Mouse (Mus musculus) kidney, adult 11 months (tissue): Measurements from ENCODE around the gene Ppp1r27.
A peak's percentile ranks its signal among the peaks of the same experiment; 100 is the strongest.
"Not testable (repeated sequence)": the region's sequence is repeated elsewhere in the genome, so short reads cannot be mapped to it uniquely, and the experiment has no call there.

Experiments used
- DNase-seq: peaks from one replicate; pipeline ENCODE4 v3.0.0; 2022

Ppp1r27 gene

GRCm38 (mm10) chr11:120542376-120542775, 8.6 kb downstream of the Ppp1r27 start:
- peak; percentile 46 for DNase-seq

DNA sequence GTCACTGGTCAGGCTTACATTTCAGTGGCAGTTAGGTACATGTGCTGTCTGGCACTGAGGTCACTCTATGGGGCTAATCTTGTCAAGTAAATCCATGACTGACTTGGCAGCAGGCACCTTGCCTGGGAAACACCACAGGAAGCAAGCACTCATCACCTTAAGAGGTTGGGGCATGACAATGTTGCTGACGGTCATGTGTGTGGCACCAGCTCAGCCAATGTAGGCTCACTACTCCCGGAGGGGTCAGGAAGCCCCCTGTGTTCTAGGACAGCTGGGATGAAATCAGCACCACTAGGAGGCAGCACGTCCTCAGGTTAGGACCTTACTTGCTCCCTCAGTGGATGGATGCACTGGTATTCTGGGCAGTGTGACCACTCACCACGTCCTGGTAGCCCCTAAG, 9.0 kb downstream of the Ppp1r27 start:
- peak; percentile 52 for DNase-seq

DNA sequence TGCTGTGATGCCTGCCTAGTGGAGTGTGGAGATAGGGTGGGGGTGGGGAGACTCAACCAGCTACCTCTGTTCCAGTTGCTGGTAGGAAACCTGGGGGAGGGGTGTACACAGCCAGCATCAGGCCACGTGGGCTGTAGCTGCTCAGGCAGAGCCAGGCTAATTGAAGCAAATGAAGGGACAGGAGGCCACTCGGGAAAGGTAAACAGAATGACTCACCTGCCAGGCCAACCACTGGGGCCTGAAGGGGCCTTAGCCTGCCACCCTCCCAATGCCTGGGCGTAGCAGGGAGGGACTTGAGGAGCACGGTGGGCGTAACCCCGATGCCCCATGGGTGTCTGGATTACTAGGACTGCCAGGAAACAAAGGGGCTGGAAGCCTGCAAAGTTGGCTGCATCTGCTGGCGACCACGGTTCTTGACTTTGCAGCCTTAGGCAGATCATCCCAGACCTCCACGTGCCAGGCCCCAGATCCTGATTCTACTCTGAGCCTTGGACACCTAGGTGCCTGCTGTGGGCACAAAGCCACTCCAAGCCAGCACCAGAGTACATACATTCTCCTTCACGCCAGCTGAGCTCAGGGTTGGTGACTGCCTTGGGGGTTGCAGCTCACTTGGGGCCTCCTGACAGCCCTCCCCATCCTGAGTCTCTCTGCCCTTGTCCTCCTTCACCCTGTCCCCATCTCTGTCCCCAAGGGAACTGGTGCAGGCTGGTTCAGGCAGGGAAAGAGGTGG, 11.5 kb downstream of the Ppp1r27 start:
- DNase-seq = peak; percentile 93

GRCm38 (mm10) chr11:120538955-120539284, 12.0 kb downstream of the Ppp1r27 start:
- no peak for DNase-seq

DNA sequence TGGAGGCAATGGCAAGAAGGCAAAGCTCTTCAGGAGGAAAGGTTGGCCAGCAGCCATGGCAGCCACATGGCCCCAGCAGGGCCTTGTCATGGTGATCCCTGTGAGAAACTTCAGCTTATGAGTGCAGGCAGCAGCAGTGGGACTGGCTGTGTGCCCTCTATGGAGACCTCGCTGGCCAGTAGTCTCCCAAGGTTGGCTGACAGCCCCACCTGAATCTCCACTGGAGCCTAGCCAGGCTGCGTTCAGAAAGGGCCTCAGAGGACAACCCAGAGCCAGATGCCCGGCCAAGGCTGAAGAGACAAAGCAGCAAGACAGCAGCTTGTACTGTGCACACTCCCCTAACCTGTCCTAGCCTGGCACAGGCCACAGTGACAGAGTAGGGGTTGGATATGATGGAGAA, 12.4 kb downstream of the Ppp1r27 start:
- peak; percentile 93 for DNase-seq

DNA sequence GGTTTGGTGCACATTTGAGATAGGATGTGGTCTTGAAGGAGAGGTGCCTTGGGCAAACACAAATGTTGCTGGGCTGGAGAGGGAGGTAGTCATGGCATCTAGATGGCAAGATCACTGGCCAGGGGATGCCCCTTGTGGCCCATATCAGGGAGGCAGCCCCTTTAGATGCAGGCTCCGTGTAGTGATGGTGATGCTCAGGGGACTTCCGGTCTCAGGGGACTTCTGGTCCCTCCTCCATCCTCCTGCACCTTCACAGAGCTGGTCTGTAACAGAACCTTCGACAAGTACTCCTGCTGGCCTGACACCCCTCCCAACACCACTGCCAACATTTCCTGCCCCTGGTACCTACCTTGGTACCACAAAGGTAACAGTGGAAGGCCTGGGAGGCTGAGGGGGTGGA, 15.1 kb downstream of the Ppp1r27 start:
- DNase-seq = no peak

GRCm38 (mm10) chr11:120535145-120535544, 15.8 kb downstream of the Ppp1r27 start:
- no peak for DNase-seq

DNA sequence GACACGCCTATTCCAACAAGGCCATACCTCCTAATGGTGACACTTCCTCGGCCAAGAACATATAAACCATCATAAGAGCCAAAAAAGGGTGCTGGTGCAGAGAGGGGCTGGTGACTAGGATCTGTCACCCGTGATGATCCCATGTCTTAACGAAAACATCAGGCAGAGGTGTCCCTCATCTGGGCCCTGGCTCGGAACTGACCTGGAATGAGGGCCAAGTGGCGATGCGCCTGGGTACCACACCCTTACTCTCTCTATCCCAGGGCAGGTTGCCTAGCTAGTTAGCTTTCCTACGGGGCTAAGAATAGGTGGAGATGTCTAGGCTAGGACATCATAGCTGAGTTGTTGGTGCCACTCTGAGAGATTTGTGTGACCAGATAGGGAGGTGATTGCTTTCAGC, 16.8 kb downstream of the Ppp1r27 start:
- DNase-seq = no peak

DNA sequence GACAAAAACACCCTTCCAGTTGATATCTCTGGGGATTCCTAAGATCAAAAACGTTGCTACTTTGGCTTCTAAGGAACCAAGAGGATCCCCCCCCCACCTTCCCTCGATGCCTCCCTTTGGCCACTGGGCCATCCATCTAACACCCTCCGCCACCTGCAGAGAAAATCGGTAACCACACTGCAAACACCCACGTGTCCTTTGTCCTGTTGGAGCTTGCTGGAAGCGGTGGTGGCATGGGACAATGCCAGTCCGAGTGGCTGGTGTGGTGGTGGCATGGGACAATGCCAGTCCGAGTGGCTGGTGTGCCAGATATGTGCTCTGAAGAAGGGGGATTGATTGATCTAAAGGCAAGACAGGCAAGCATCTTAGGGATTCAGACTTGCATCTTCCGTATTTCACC, 19.3 kb downstream of the Ppp1r27 start:
- DNase-seq = peak; percentile 46

DNA sequence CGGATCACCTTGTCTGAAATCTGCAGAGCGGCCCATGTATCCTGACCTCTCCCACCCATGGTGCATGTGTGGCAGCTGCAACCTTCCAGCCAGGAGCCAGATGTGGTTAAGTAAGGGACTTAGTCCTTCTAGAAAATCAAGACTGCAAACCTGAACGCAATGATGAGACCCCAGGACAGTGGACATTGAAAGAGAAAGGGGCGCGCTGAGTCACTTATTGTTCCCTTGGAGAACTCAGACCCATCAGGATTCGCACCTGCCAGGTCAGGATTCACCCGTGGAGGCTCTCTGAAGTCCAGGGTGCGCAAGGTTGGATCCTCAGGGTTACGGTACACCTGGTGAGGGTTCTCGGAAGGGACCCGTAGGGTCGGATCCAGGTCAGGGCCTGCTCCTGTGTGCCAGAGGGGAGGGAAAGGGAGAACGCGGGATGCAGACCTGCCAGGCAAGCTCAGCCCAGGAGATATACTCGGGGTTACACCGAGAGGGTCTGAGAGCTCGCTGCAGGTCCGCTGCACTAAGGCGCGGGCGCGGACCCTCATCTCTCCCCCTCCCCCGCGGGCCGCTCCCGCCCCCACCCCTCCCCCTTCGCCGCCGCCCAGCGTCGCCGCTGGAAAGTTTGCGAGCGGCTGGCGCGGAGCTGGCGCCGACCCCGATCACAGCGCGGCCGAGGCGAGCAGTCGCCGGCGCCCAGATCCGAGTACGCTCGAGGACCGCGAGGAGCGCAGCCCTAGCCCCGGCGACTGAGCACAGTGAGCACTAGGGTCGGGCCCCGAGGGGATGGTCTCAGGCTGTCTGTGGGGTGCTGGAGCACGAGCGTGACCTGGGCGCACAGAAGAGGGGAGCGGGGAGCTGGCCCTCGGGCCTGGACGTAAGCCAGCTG, 20.6 kb downstream of the Ppp1r27 start, which contains the start of gene Gcgr:
TSS of gene Gcgr (plus strand) at position 615 of the 880 bp plus-strand sequence.
- no peak for DNase-seq

DNA sequence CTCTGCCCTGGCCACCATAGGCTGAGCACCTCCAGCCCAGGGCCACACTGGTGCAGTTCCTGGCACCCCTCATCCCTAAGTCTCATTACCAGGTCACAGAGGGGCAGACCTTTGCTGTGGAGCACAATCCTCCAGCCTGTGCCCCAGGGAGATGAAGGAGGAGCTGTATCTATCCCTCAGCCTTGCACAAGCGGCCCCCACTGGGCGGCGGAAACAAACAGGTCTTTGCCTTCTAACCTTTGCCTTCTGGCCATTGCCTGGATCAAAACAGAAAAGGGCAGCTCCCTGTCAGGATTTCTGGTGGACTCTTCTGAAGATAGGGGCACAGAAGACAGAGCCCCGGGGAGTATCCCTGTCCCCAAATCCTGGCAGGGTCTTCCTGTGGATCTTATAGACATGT, 22.0 kb downstream of the Ppp1r27 start:
- DNase-seq = no peak

GRCm38 (mm10) chr11:120527690-120528354, 23.1 kb downstream of the Ppp1r27 start:
- DNase-seq = no peak

GRCm38 (mm10) chr11:120525959-120526358, 25.0 kb downstream of the Ppp1r27 start:
- DNase-seq = no peak

GRCm38 (mm10) chr11:120522581-120522980, 28.4 kb downstream of the Ppp1r27 start:
- no peak for DNase-seq

GRCm38 (mm10) chr11:120520967-120521540, 29.9 kb downstream of the Ppp1r27 start:
- DNase-seq = no peak

- no peak for DNase-seq
Observed at GRCm38 (mm10) chr11:120520498-120520897, 30.4 kb downstream of the Ppp1r27 start.

DNA sequence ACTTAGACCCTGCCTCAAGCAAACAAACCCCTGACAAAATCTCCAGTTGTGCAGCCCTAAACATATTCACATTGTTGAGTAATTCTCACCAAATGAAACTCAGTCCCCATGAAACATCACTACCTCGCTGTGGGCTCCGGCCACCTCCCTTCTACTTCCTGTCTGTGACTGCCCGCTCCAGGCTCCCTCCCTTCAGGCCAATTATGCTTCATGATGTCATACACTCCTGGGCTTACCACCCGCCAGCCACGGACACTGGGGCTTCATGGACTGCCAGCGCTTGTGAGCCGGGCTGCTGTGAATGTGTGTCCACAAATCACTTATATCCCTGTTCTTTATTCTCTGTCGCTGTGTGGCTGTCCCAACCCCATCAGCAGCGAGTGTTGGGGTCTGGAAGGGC, 31.2 kb downstream of the Ppp1r27 start:
- no peak for DNase-seq

DNA sequence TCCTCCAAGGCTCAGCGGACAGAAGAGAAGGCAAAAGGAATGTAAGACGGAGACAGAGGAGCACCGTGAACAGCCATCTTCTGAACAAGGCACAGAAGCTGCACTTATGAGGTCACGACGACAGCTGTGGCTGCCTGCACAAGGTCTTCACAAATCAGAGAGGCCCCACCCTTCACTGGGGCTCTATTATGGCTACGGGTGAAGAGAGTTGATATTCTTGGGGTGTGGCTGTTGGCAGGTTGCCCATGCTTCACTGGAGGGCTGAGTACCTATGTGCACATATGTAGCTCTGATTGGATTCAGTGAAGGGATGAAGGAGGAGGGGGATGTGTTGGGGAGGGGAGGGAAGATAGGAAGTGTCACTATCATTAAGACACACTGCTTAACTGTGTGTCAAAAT, 32.4 kb downstream of the Ppp1r27 start:
- DNase-seq = no peak

DNA sequence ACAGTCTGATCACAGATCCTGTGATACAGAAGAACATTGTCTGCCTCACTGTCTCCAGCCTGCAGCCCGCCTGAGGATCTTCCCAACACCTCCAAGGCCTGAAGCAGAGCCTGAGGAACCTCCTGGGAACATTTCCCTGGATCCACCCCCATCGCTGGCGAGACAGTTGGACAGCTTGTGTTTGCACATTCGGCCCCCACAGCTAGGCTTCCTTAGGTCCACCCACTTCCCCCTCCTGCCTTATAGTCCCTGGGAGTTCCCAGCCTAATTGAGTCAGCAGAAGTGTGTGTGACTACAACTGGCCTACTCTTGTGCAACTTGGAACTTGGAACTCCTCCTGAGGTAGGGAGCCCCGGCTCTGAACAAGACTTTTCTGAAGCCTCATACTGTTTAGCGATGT, 32.9 kb downstream of the Ppp1r27 start:
- DNase-seq = no peak

GRCm38 (mm10) chr11:120517147-120517546, 33.8 kb downstream of the Ppp1r27 start:
- DNase-seq = no peak

DNA sequence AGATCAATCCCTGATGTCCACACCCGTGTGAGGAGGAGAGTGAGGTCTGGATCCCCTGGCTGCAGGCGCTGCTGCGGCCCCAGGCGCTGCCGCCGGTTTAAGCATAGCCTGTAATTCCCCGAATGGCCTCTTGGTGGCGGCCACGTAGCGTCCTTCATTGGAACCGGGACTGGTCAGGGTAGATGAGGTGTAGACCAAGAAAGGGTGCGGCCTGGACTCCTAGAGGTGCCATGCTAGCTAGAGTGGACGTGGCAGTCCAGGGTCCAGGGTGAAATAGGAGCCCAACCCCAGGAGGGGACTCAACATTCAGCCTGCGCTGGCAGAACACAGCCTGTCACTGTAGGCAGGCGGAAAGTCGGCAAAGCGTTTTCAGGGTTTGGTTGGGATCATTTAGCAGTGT, 35.3 kb downstream of the Ppp1r27 start:
- DNase-seq = peak; percentile 86

DNA sequence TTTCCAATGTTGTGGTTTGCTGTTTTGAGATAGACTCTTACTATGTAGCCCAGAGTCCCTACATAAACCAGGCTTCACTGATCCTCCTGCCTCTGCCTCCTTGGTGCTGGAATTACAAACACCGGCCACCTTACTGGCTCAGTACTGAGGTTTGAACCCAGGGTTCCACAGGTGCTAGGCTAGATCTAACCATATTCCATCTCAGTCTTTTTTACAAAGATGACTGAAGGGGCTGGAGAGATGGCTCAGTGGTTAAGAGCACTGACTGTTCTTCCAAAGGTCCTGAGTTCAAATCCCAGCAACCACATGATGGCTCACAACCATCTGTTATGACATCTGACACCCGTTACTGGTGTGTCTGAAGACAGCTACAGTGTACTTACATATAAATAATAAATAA, 36.7 kb downstream of the Ppp1r27 start:
- not testable (repeated sequence) for DNase-seq

DNA sequence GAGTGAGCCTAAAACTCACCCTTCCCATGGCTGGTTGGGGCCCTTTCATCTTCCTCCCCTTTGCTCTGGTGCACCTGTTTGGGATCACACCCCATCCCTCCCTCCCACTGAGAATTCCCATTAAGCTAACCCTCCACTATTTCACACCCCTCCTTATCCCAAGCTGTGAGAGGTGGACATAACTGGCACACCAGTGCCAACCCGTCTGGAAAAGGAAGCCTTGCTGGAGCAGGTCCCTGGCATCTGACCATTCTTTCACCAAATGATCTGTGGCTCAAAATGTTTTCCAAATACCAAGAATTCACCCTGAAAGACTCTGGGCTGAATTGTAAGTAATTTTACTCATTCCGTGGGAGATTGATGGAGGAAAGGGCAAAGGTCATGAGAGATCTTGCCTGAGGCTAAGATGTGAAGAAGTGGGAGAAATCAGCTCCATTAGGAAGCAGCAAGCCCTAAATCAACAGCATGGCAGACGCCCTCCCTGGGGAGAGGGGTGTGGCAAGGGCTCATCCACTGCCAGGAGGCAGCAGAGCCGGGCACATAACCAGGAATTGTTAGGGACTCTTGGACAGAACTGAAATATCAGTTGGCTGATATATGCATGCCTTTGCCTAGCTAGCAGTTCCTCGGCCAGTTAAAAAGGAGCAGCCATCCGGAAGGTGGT, 38.0 kb downstream of the Ppp1r27 start:
- DNase-seq = no peak
